Mouse (Mus musculus): ENCODE results near the gene Erfe. TPM values are rescaled to one million over a fixed set of nuclear protein-coding genes. Genes with fewer than 3 reads are reported as not detected.

Erfe gene
- total RNA-seq, 1 experiment from 2014 or later = 0.73 TPM

DNA sequence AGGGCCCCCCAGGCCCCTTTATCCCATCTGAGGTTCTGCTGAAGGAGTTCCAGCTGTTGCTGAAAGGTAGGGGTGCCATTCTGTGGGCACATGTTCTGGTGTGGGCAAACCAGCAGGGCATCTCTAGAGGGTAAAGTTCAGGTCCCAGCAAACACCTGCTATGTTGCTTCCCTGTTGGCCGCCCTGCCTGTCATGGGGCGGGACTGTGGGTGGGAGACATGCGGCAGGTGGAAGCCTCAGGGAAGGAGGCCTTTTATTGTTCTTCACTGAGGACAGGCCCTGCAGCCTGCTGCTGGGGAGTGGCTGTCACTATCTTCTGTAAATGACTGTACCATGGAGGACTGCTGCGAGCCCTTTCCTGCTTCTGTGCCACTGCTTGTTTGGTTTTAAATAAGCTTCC is 3.2 kb downstream of the Erfe start:
- ATAC-seq (replicated peaks; ENCODE audit: low read depth, poor library complexity, severe bottlenecking) = no peak

DNA sequence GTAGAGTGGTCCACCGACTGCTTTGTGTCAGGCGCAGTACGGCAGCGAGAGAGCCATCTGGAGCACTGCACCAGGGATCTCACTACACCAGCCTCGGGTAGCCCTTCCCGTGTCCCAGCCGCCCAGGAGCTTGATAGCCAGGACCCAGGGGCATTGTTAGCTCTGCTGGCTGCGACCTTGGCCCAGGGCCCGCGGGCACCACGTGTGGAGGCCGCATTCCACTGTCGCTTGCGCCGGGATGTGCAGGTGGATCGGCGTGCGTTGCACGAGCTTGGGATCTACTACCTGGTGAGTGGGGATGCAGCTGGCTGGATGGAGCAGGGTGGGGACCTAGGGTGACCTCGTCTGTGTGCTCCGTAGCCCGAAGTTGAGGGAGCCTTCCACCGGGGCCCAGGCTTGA is 3.8 kb downstream of the Erfe start:
- ATAC-seq (replicated peaks; ENCODE audit: low read depth, poor library complexity, severe bottlenecking) = no peak

DNA sequence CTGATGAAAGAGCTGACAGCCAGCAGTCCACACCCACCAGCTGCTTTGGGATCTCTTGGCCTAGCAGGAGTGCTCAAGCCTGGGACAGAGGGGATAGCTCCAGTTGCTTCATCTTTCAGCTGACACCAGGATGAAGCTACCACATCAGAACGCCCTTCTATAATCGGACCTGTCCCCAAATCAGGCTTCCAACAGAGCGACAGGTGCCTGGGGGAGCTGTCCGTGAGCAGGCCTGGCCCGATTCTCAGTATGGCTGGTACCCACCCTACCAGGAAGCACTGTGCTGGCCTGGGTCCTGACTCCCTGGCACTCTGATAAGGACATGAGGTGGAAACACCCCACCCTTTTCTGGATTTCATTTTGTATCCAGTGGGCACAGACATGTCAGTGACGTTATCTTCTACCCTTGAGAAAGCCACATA is 7.2 kb downstream of the Erfe start:
- peak; percentile 35; the same call in 1 of the 2 replicates for ATAC-seq (replicated peaks; ENCODE audit: low read depth, poor library complexity, severe bottlenecking)

DNA sequence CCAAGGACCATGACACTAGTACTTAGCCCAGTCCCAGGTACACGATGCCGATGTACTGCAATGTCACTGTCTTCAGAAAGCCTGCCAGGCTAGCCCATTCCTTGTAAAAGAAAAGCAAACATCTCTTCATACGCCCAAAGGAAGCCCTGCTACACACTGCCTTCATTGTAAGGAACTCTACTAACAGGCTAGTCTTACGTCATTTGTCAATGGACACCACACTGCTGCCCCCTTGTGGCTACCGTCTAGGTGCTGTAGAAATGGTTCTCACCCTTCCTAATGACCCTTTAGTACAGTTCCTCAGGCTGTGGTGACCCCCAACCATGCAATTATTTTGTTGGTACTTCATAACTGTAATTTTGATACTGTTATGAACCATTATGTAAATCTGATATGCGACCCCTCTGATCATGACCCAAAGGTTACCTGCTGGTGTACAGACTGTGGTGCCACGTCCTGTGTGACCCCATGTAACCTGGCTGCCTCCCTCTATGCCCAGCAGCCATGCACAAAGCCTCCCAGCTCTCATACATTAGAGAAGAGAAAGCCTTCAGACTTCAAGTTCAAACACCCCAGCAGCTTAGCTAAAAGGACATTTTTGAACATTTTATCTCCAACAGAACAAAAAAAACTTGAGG is 14.3 kb downstream of the Erfe start:
- peak; percentile 91 for ATAC-seq (replicated peaks; ENCODE audit: low read depth, poor library complexity, severe bottlenecking)

DNA sequence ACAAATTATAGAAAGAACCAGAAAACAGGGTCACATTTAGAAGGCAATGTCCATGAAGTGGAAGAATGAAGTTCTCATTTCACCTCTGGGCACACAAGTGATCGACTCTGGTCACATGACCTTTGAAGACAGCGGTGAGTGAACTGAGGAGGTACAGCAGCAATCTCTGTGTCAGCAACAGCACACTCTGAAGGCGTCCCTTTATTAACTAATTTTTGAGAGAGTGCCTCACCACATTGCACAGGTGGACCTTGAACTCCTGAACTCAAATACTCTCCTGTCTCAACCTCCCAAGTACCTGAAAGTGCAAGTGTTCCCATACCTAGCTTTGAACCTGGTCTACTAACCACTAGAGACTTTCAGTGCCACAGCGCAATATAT is 14.9 kb downstream of the Erfe start:
- ATAC-seq (replicated peaks; ENCODE audit: low read depth, poor library complexity, severe bottlenecking) = no peak

DNA sequence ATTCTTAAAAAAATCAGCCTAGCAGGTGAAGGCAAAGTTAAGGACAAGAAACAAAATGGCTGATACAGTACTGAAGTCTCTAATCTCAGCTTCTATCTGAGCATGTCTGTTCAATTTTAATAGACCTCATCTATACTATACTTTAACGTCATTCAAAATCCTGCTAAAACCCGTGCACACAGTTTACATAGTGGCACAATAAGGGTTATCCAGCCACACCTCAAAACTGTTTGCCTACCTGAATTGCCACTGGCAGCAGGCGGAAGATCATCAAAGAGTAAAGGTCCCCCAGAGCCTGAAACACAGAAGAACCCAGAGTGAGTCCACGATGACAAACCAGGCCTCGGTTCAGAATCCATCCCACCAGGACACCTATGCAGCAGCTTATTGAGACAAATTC is 24.1 kb downstream of the Erfe start:
- ATAC-seq (replicated peaks; ENCODE audit: low read depth, poor library complexity, severe bottlenecking) = no peak

DNA sequence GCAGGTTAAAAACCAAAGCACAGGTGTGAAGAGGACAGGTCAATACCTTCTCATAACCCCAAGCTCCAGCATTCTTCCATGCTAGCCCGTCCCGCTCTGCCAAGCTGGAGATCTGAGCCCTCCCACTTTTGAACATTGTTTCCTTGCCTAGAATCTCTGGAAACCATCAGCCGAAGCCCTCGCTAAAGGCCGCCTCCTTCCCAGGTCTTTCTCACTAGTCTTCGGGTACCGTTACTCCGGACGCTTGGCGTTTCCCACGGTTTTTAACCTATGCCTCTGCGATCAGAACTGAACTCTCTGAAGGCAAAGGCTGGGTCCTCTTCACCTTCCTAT is 31.7 kb downstream of the Erfe start:
- no peak for ATAC-seq (replicated peaks; ENCODE audit: low read depth, poor library complexity, severe bottlenecking)

DNA sequence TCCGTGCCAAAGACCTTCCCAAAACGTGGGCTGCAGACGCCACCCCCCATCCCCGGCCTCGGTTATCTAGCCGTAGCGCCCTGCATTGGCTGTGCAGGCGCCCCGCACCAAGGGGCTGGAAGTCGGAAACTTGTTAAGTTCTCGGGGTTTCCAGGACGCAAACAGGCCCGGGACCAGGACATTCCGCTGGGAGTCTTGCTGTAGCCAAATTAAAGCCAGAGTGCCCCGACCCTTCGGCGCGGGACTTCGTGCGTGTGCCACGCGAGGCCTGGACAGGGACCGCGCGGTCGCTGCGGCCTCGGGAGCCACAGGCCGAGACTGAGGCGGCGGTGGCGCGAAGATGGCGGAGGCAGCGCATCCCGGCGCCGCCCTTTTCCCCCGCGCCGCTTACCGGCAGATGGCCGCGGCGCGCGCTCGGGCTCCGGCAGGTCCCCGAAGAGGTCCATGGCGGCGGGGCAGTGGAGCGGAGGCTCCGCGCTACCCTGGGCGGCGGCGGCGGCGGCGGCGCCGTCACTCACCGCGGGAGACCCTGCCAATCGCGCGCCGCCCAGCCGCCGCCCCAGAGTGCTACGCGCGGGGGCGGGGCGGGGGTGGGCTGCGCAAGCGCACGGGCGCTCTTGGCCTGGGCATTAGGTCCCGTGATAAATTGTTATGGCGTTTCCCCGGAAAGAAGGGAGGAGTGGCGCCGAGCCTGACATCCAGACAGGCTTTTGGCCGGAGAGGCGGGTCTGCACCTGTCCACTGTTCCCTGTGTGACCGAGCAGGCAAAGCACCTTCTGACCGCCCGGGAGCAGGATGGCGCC is 32.2 kb downstream of the Erfe start, which contains the start of gene Ilkap:
Gene Ilkap, minus strand, starts transcription at position 556 of the 803 bp plus-strand sequence.
- peak; percentile 71 for ATAC-seq (replicated peaks; ENCODE audit: low read depth, poor library complexity, severe bottlenecking)

DNA sequence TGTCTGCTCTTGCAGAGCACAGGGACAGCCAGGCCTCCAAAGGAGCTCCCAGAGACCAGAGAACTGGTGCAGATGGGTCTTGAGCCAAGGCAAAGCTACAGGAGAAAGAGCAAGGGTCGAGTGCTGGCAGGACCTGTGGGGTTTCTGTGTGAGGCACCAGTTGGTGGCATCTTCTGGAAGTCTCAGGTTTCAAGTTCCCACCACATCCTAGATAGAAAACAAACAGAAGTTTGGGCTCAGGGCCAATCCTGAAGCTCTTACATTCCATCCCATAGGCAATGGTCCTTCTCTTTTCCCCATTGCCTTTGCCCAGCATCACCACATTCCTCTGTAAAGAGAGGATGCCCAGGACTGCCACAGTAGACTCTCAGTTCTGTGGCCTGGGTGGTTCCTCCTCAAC is 38.7 kb downstream of the Erfe start:
- 0 out of 2 replicates have a peak, but pooled peaks have one; percentile 36 for ATAC-seq (replicated peaks; ENCODE audit: low read depth, poor library complexity, severe bottlenecking)

DNA sequence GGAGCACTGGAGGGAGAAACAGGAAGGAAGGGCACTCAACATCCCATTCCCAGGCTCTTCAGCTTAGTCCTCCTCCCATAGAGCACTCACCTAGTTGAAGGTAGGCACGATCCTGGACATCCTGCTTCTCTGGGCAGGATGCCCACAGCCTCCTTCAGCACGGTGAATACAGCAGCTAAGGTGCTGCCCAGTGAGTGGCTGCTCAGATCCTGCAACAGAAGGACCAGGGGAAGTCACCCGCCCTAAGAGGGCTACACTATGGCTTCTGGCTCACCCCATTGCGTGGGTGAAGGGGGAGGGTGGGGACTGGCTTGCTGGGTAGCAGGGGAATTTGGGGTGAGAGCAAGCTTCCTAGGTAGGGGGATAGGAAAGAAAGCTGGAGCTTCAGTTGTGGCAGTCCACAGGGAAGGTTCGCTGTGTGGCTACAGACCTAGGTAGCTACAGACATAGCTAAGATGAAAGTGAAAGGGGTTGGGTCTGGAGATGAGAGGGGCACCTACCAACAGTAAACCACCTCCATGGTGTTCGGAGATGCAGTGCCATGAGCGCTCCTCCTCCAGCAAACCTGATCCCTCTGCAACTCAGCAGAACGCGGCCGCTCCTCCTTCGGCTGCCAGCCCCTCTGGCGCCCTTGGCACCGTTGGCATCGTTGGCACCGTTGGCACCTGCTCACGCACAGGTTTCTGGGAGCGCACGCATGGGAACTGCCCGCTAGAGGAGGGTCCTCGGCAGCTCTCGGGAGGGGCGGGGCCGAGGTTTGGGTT is 39.4 kb downstream of the Erfe start:
- peak; percentile 36; the same call in 1 of the 2 replicates for ATAC-seq (replicated peaks; ENCODE audit: low read depth, poor library complexity, severe bottlenecking)

DNA sequence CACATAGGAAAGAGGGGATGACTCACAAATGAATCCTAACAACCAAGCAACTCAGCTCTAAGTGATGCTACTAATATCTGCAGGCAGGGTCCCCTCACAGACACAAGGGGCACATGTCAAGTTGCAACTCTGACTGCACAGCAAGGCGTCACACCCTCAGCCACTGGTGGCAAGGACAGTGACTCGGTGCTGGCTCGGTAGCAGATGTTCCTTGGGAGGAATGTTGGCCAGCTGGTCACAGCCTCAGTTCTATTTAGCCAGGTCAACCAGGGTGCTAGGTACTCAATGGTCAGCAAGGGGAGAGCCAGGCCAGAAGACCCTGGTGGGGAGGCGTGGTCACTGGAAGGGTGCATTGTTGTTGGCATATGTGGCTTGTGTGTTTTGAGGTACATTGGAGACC is 41.6 kb downstream of the Erfe start:
- ATAC-seq (replicated peaks; ENCODE audit: low read depth, poor library complexity, severe bottlenecking) = no peak

DNA sequence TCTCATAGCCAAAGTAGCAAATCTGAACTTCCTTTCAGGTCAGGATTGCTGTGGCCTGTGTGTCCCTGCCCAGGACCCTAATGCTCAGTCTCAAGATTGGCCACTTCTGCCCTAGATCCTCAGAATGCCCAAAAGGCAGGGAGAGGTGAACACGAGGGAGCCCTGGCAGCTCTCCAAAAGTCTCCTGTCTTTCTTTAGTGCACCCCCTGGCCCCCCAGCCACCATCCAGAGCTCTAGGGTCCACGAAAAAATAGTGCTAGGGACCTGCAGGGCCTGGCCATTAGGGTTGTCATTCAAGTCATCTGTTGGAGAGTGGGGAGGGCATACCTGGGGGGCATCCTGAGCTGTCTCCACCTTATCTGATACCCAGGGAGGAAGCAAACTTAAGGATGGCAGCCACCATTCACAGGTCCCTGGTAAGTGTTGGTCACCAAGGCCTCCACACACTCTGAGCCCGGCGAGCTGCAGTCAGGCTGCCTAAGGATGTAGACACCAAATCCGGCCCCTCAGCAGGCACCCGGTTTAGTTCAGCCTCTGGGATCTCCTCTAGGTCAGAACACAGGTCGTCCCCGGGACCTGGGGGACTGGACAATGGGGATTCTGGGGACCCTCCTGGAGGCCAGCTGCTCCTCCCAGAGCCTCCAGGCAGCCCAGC is 45.5 kb downstream of the Erfe start:
- ATAC-seq (replicated peaks; ENCODE audit: low read depth, poor library complexity, severe bottlenecking) = no peak

DNA sequence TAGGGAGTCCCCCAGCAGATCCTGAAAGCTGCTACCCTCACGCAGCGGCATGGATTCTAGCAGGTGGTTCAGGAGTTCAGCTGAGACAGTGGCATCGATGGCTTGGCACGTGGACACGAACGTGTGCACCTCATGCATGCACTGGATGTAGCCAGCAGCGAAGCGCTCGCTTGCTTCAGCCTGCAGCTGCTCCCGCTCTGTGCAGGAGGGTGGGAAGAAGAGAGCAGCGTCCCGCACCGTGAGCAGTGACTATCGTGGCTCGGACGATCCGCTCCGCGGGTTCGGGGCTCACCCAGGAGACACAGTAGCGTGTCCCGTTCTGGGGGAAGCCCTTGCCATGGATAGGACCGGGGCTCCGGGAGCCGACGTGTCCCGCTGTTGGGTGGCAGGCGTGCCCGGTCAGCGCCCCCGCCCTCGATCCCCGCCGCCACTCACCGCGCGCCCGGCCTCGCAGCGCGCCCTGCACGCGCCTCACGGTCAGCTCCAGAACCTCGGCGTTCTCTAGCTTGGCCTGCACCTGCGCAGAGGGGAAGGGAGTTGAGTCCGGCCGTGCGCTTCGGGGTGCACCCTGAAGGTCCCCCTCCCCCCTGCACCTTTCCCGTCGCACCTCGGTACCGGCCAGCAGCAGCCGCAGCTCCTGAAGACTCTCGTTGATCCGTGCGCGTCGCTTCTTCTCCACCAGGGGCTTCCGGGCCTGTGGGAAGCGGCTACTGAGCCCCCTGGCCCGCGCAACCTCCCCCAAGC is 46.2 kb downstream of the Erfe start:
- ATAC-seq (replicated peaks; ENCODE audit: low read depth, poor library complexity, severe bottlenecking) = peak; percentile 2; the same call in 1 of the 2 replicates

DNA sequence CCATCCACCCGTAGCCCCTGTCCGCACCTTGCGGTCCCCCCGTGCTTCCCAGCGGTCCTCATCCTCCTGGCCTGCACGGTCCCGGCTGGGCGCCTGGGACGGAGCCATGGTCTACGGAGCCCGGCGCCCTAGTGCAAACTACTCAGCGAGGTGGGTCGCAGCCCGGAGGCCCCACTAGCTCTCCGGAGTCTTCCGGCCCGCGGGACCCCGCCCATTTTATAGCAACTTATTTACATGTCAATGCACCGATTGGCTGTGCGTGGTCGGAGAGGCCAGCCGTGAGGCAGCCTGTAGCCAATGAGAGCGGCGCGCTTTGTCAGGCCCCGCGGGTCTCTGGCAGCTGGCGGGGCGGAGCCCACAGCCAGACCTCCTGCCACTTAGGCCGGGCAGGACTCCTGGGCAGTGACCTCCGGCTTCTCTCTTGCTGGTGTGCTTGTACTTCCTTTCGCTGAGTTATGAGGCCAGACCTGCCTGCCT is 46.8 kb downstream of the Erfe start:
- peak; percentile 89 for ATAC-seq (replicated peaks; ENCODE audit: low read depth, poor library complexity, severe bottlenecking)

DNA sequence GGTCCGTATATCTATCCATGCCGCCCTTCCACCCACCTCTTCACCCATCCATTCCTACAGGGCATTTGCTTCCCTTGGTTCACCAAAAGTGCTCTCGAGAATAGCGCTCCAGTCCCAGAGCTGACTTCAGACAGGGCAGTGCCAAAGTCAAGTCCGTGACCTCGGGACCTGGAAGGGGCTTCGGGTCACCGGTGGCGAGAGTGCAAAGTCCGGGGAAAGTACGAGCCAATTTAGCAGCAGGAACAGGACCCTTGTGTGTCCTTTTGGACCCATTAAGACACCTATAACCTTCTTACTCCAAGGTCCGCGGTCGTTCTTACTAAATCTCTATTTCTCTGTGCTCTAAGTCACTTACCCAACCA is 47.3 kb downstream of the Erfe start:
- no peak for ATAC-seq (replicated peaks; ENCODE audit: low read depth, poor library complexity, severe bottlenecking)

DNA sequence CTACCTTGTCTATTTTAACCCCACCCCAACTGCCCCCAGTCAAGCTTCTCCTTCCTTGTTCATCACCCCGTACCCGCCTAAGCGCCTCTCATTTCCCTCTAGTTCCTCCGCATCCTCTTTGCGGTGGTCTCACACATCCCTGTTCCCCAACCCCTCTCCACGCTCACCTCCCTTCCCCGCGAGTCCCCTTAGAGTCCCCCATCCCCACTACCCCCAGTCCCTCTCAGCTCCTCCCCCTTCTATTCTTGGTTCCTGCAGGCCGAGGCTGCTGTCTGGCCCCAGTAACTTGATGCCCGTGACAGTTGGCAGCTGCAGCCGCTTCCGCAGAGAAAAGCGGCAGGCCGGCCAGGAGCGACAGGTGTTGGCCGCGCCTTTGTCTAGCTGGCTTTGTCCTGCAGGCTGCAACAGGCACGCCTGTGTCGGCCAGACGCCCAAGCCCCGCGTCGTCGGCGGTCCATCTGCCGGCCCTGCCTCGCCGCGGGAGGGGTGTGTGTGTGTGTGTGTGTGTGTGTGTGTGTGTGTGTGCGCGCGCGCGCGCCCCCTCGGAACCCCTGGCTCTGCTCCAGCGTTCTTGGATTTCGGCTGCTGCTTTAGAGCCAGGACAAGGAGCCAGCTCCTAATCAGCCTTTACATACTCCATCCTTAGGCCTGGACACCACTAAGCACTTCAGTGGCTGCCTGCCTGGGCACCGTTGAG is 47.8 kb downstream of the Erfe start, which contains the start of gene Hes6:
Gene Hes6, minus strand, starts transcription at position 141 of the 697 bp plus-strand sequence.
- ATAC-seq (replicated peaks; ENCODE audit: low read depth, poor library complexity, severe bottlenecking) = peak; percentile 37

DNA sequence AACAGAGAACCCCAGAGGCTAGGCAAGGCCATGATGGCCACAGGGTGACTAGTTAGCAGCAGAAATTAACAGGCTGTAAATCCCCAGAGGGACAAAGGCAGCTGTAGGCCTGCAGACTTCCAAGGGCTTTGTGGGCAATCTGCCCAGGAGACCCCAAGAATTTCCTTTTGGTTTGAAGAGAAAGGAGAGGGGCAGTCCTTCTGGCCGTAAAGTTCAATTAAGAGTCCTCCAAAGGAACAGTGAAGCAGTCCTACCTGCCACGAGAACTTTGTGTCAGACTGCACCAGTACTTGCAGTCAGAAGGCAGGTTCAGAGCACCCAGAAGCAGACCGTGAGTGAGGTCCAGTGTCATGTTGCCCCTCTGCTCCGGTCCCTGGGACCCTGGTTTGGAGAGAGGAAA is 48.7 kb downstream of the Erfe start:
- ATAC-seq (replicated peaks; ENCODE audit: low read depth, poor library complexity, severe bottlenecking) = no peak

DNA sequence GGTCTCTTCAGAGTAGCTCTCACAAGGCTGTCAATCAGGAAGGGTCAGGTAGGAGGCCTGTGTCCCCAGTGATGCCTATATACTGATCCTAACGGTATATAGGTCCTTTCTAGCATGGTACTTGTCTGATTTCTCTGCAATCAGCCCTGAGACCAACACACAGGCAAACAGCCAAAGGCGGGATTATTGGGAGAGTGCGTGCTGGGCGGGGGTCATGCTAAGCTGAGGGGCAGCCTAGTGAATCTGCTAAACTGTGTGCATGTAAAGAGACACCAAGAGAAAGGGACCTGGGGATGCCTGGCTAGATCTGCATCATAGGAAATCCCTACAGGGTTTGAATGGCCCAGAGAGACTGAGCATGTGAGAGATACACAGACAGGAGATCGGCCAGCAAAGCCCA is 49.1 kb downstream of the Erfe start:
- ATAC-seq (replicated peaks; ENCODE audit: low read depth, poor library complexity, severe bottlenecking) = no peak

DNA sequence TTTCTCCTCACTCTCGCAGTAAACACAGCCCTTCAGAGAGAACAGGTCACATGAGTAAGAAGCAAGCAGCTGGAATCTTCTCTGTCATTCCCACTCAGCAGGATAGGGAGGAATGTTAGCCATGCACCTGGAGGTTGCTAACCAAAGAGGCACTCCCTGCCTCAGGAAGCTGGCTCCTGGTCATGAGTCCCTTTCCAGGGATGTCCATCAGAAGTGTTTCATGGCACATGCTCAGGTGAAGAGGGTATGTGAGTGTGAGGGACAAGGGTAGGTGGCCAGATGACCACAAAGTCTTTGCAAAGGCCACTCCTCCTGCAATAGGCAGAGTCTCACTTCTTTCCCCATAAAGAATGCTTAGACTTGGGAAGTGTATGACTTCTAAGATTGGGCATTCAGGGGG is 51.8 kb downstream of the Erfe start:
- ATAC-seq (replicated peaks; ENCODE audit: low read depth, poor library complexity, severe bottlenecking) = no peak
